Mouse (Mus musculus): ENCODE results near the gene Smco3. TPM values are rescaled to one million over a fixed set of nuclear protein-coding genes. Genes with fewer than 3 reads are reported as not detected.

Smco3 gene
- polyA plus RNA-seq, 1 experiment from 2014 or later, result not detected

- Histone ChIP-seq H3K4me2 (no peak overlapping the region), H3K9me3 (replicated peaks) (no peaks in the 10 kb centered on the region), H3K27me3 (no peaks in the 10 kb centered on the region), H3K4me1 (replicated peaks) (no peaks in the 10 kb centered on the region), H3K4me3 (no peak overlapping the region), H3K27ac (no peak overlapping the region), H3K36me3 (no peaks in the 10 kb centered on the region), H3K9ac (no peak overlapping the region)
- WGBS, result 88% methylated on average over 3 of the region's 3 CpGs
- no peak for ATAC-seq (replicated peaks; ENCODE audit: insufficient number of reproducible peaks, insufficient read depth, low FRiP score, low read depth)
Measured at GRCm38 (mm10) chr6:136847267-136847666, 12.0 kb upstream of the Smco3 start.

- Histone ChIP-seq H3K27me3 (no peaks in the 10 kb centered on the region), H3K36me3 (no peaks in the 10 kb centered on the region), H3K9ac (no peak overlapping the region), H3K27ac (no peak overlapping the region), H3K4me3 (no peak overlapping the region), H3K4me2 (no peak overlapping the region), H3K9me3 (replicated peaks) (no peaks in the 10 kb centered on the region), H3K4me1 (replicated peaks) (no peaks in the 10 kb centered on the region)
- no peak for ATAC-seq (replicated peaks; ENCODE audit: insufficient number of reproducible peaks, insufficient read depth, low FRiP score, low read depth)
- WGBS, result 66% methylated on average over 5 of the region's 5 CpGs
Measured at GRCm38 (mm10) chr6:136845706-136846480, 10.6 kb upstream of the Smco3 start.

- H3K27ac ChIP-seq, result no peak overlapping the region
- no peak overlapping the region for H3K4me2 ChIP-seq
- no peaks in the 10 kb centered on the region for H3K9me3 ChIP-seq (replicated peaks)
- no peak for ATAC-seq (replicated peaks; ENCODE audit: insufficient number of reproducible peaks, insufficient read depth, low FRiP score, low read depth)
- no peaks in the 10 kb centered on the region for H3K4me1 ChIP-seq (replicated peaks)
- WGBS, result 61% methylated on average over 2 of the region's 2 CpGs
- no peaks in the 10 kb centered on the region for H3K27me3 ChIP-seq
- no peaks in the 10 kb centered on the region for H3K36me3 ChIP-seq
- no peak overlapping the region for H3K4me3 ChIP-seq
- no peak overlapping the region for H3K9ac ChIP-seq
Measured at GRCm38 (mm10) chr6:136844903-136845302, 9.7 kb upstream of the Smco3 start.

GRCm38 (mm10) chr6:136837323-136837722, 2.1 kb upstream of the Smco3 start:
- Histone ChIP-seq H3K4me2 (no peak overlapping the region), H3K9ac (no peak overlapping the region), H3K27ac (no peak overlapping the region), H3K27me3 (no peaks in the 10 kb centered on the region), H3K4me1 (replicated peaks) (no peaks in the 10 kb centered on the region), H3K9me3 (replicated peaks) (no peaks in the 10 kb centered on the region), H3K36me3 (no peaks in the 10 kb centered on the region), H3K4me3 (no peak overlapping the region)
- no peak for ATAC-seq (replicated peaks; ENCODE audit: insufficient number of reproducible peaks, insufficient read depth, low FRiP score, low read depth)
- WGBS, result 71% methylated on average over 3 of the region's 3 CpGs

GRCm38 (mm10) chr6:136831712-136832111, 3.5 kb downstream of the Smco3 start:
- H3K9ac ChIP-seq, result no peak overlapping the region
- H3K4me1 ChIP-seq (replicated peaks), result peaks cover 4% of the 10 kb centered on the region
- no peak overlapping the region for H3K27ac ChIP-seq
- H3K9me3 ChIP-seq (replicated peaks), result no peaks in the 10 kb centered on the region
- no peak overlapping the region for H3K4me3 ChIP-seq
- no peak for ATAC-seq (replicated peaks; ENCODE audit: insufficient number of reproducible peaks, insufficient read depth, low FRiP score, low read depth)
- no peaks in the 10 kb centered on the region for H3K36me3 ChIP-seq
- WGBS, result 66% methylated on average over 5 of the region's 5 CpGs
- H3K27me3 ChIP-seq, result no peaks in the 10 kb centered on the region
- no peak overlapping the region for H3K4me2 ChIP-seq

GRCm38 (mm10) chr6:136828681-136829080, 6.6 kb downstream of the Smco3 start:
- Histone ChIP-seq H3K4me1 (replicated peaks) (peaks cover 6% of the 10 kb centered on the region), H3K9me3 (replicated peaks) (no peaks in the 10 kb centered on the region), H3K27me3 (no peaks in the 10 kb centered on the region), H3K4me2 (peak overlapping the region; percentile 72), H3K9ac (peak overlapping the region; percentile 52; the same call in 1 of the 2 replicates), H3K27ac (peak overlapping the region; percentile 84), H3K36me3 (peaks cover 20% of the 10 kb centered on the region), H3K4me3 (peak overlapping the region; percentile 73)
- WGBS, result 35% methylated on average over 4 of the region's 4 CpGs
- ATAC-seq (replicated peaks; ENCODE audit: insufficient number of reproducible peaks, insufficient read depth, low FRiP score, low read depth), result no peak

GRCm38 (mm10) chr6:136827881-136828561, 7.2 kb downstream of the Smco3 start, which contains the start of gene Wbp11:
Gene Wbp11, minus strand, starts transcription at chr6:136828233.
- Histone ChIP-seq H3K9ac (peak within 1 kb of the TSS; percentile 97), H3K4me2 (peak within 1 kb of the TSS; percentile 72), H3K27me3 (no peaks in the 10 kb centered on the region), H3K4me3 (peak within 1 kb of the TSS; percentile 73), H3K4me1 (replicated peaks) (peaks cover 6% of the 10 kb centered on the region), H3K27ac (peak within 1 kb of the TSS; percentile 84), H3K36me3 (peaks cover 22% of the 10 kb centered on the region), H3K9me3 (replicated peaks) (no peaks in the 10 kb centered on the region)
- WGBS, result under 1% methylated on average over 45 of the region's 45 CpGs
- peak; percentile 100 for ATAC-seq (replicated peaks; ENCODE audit: insufficient number of reproducible peaks, insufficient read depth, low FRiP score, low read depth)

GRCm38 (mm10) chr6:136827516-136827880, 7.8 kb downstream of the Smco3 start, which contains the start of gene BC049715:
Gene BC049715, plus strand, starts transcription at chr6:136827626.
- Histone ChIP-seq H3K9ac (peak within 1 kb of the TSS; percentile 97), H3K4me1 (replicated peaks) (peaks cover 6% of the 10 kb centered on the region), H3K4me3 (peak within 1 kb of the TSS; percentile 73), H3K27ac (peak within 1 kb of the TSS; percentile 84), H3K4me2 (peak within 1 kb of the TSS; percentile 72), H3K27me3 (no peaks in the 10 kb centered on the region), H3K36me3 (peaks cover 27% of the 10 kb centered on the region), H3K9me3 (replicated peaks) (no peaks in the 10 kb centered on the region)
- under 1% methylated on average over 34 of the region's 34 CpGs for WGBS
- ATAC-seq (replicated peaks; ENCODE audit: insufficient number of reproducible peaks, insufficient read depth, low FRiP score, low read depth), result no peak

- Histone ChIP-seq H3K9me3 (replicated peaks) (no peaks in the 10 kb centered on the region), H3K9ac (peak overlapping the region; percentile 97), H3K4me2 (peak overlapping the region; percentile 63), H3K27me3 (no peaks in the 10 kb centered on the region), H3K4me1 (replicated peaks) (peaks cover 6% of the 10 kb centered on the region), H3K27ac (no peak overlapping the region; the same call in 1 of the 2 replicates), H3K4me3 (peak overlapping the region; percentile 73), H3K36me3 (peaks cover 31% of the 10 kb centered on the region)
- ATAC-seq (replicated peaks; ENCODE audit: insufficient number of reproducible peaks, insufficient read depth, low FRiP score, low read depth), result no peak
- WGBS, result 11% methylated on average over 7 of the region's 7 CpGs
Measured at GRCm38 (mm10) chr6:136827116-136827515, 8.1 kb downstream of the Smco3 start.

GRCm38 (mm10) chr6:136824987-136825386, 10.3 kb downstream of the Smco3 start:
- peaks cover 52% of the 10 kb centered on the region for H3K36me3 ChIP-seq
- H3K4me3 ChIP-seq, result no peak overlapping the region
- H3K27ac ChIP-seq, result no peak overlapping the region
- H3K9ac ChIP-seq, result no peak overlapping the region
- peaks cover 18% of the 10 kb centered on the region for H3K4me1 ChIP-seq (replicated peaks)
- no peak overlapping the region for H3K4me2 ChIP-seq
- no peak for ATAC-seq (replicated peaks; ENCODE audit: insufficient number of reproducible peaks, insufficient read depth, low FRiP score, low read depth)
- no peaks in the 10 kb centered on the region for H3K9me3 ChIP-seq (replicated peaks)
- WGBS, result 89% methylated on average over 8 of the region's 8 CpGs
- H3K27me3 ChIP-seq, result no peaks in the 10 kb centered on the region

- Histone ChIP-seq H3K27me3 (no peaks in the 10 kb centered on the region), H3K9ac (no peak overlapping the region), H3K27ac (0 out of 2 replicates have a peak overlapping the region, but pooled peaks have one; percentile 9), H3K9me3 (replicated peaks) (no peaks in the 10 kb centered on the region), H3K4me3 (no peak overlapping the region), H3K4me2 (no peak overlapping the region), H3K36me3 (peaks cover 89% of the 10 kb centered on the region), H3K4me1 (replicated peaks) (peaks cover 12% of the 10 kb centered on the region; the same call in 1 of the 2 replicates)
- 87% methylated on average over 18 of the region's 18 CpGs for WGBS
- ATAC-seq (replicated peaks; ENCODE audit: insufficient number of reproducible peaks, insufficient read depth, low FRiP score, low read depth), result no peak
Measured at GRCm38 (mm10) chr6:136821086-136821485, 14.2 kb downstream of the Smco3 start.

Measured in heart, embryonic 15.5 days (tissue).